Mouse (Mus musculus) mouse embryonic stem cell (cell line): Measurements from ENCODE around the gene Mrgprd.

Source experiments
- in situ Hi-C, 2 experiments: fragments of 300-500 bp; cut with MboI; formaldehyde crosslinking; loops; 1 replicate in 1 of 2; 3 replicates in 1 of 2; pipeline ENCODE4 v1.14.3; 2019 to 2020; ENCODE audit warnings: low sequenced_read_pairs in 2 of 2, low pct_unique_long_range_greater_than_20kb in 1 of 2, mixed read lengths in 1 of 2; ENCODE audit not compliant: unreplicated experiment in 1 of 2

Mrgprd gene

GRCm38 (mm10) chr7:145301008-145301340 lies 13.7 kb upstream of the Mrgprd start:
- in situ Hi-C loops: no loop called here

GRCm38 (mm10) chr7:145301341-145302005 lies 13.2 kb upstream of the Mrgprd start:
- in situ Hi-C loops: no loop called here

GRCm38 (mm10) chr7:145302488-145303285 lies 11.9 kb upstream of the Mrgprd start:
- in situ Hi-C loops: no loop called here

GRCm38 (mm10) chr7:145304153-145304552 lies 10.5 kb upstream of the Mrgprd start:
- in situ Hi-C loops: no loop called here

DNA sequence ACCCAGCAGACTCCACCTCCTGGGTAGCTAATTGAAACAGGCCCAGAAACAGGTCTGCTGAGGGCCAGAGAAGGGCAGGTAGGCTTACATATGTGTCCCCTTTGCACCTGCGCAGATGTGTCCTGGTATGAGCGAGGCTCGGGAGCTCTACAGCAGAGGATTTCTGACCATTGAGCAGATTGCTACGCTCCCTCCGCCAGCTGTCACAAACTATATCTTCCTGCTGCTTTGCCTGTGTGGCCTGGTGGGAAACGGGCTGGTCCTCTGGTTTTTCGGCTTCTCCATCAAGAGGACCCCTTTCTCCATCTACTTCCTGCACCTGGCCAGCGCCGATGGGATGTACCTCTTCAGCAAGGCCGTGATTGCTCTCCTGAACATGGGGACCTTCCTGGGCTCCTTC lies 7.0 kb upstream of the Mrgprd start:
- in situ Hi-C loops: no loop called here

- in situ Hi-C loops: no loop called here
These were observed 6.5 kb upstream of the Mrgprd start for GRCm38 (mm10) chr7:145308061-145308675.

GRCm38 (mm10) chr7:145308866-145309265 lies 5.8 kb upstream of the Mrgprd start:
- in situ Hi-C loops: no loop called here

- in situ Hi-C loops: no loop called here
These were observed 4.8 kb upstream of the Mrgprd start for GRCm38 (mm10) chr7:145309877-145310276.

DNA sequence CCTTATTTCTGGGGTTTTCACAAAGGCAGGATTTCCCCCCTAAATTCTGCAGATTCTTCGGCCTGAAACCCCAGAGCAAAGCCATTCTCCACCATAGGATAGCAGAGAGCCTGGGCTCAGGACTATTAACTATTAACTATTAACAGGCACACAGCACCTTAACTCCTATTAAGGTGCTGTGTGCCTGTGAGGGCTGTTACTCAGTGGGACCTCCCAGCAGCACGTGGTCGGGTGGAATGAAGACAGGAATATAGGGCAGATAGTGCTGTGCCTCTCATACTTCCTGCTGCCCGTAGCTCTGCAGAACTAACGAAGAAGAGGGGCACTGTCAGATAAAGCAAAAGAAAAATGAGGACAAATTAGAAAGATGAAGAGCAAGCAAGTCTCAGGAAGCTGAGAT lies 4.1 kb upstream of the Mrgprd start:
- in situ Hi-C loops: no loop called here

GRCm38 (mm10) chr7:145312137-145312536 lies 2.5 kb upstream of the Mrgprd start:
- in situ Hi-C loops: no loop called here

DNA sequence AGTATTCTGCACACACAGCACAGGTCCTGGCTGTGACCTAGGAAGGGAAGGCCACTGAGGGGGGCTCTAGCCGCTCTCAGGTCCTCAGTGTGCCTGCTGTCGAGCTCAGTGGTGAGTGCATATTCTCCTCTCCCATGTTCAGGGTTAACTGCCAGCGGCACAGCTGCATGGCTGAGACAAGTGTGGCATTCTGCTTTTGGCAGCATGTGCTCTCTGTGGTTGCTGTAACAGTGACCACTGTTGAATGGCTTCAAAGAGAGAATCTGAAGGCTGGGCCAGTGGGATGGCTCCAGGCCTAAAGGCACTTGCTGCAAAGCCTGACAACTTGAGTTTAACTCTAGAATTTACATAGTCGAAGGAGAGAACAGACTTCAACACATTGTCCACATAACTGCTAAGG lies 2.9 kb downstream of the Mrgprd start:
- in situ Hi-C loops: no loop called here

GRCm38 (mm10) chr7:145319481-145319880 lies 4.8 kb downstream of the Mrgprd start:
- in situ Hi-C loops: no loop called here

- in situ Hi-C loops: no loop called here
These were observed 9.0 kb downstream of the Mrgprd start for GRCm38 (mm10) chr7:145323607-145324006.

DNA sequence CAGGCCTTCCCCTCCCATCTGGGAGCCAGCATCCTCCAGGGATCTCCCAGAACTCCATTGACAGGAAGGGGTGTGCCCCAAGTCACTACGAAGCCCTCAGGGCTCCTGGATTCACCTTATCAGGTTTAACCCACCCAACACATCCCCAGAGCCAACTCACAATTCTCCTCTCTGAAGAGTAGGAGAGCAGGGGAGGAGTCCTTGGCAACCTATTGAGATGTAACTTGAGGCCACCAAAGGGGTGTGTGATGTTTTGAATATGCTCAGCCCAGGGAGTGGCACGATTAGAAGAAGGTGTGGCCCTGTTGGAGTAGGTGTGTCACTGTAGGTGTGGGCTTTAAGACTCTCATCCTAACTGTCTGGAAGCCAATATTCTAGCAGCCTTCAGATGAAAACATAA lies 11.1 kb downstream of the Mrgprd start:
- in situ Hi-C loops: no loop called here

DNA sequence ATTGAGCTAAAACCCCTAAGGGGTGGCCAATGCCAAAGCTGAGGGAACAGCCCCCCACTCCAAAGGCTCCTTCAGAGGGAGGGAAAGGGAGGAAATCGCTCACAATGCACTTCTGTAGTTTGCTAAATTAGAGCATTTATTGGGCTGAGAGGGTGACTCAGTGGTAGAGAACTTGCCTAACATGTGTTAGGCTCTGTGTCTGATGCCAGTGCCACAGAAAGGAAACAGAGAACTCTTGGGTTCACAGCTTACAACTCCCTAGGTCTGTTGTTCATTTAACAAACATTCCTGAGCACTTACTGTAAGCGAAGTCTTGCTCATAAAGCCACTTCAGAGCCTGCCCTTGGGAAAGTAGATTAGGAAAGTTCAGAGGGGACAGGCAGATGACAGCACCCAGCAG lies 15.3 kb downstream of the Mrgprd start:
- in situ Hi-C loops: no loop called here

GRCm38 (mm10) chr7:145330641-145331040 lies 16.0 kb downstream of the Mrgprd start:
- in situ Hi-C loops: no loop called here

DNA sequence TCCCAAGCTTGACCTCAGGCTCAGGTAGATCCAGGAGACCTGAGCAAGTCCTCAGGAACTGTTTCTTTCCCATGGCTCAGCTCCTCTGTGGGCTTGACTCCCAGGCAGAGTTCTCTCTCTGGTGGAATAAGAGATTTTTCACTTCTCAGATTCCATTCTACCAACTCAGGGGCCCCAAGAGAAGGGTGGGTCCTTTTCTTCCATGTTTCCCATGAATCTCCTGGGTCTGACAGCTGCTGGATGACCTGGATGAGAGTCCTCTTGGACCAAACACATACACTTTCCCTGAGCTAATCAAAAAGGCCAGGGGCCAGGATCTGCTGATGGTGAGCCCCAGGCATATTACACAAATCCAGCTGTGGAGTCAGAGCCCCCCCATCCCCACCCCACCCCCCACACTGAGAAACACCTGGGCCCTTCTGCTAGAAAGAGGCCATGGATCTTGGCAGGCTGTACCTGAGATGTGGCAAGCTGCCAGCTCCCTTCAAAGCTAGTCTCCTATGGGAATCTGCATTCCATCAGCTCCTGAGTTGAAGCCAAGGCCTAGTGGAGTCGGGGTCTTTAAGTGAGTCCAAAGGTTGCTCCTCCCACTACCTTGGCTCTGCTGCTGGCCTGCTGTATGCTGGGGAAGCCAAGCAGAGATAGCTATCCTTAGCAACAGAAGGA lies 17.9 kb downstream of the Mrgprd start:
- in situ Hi-C loops: no loop called here

DNA sequence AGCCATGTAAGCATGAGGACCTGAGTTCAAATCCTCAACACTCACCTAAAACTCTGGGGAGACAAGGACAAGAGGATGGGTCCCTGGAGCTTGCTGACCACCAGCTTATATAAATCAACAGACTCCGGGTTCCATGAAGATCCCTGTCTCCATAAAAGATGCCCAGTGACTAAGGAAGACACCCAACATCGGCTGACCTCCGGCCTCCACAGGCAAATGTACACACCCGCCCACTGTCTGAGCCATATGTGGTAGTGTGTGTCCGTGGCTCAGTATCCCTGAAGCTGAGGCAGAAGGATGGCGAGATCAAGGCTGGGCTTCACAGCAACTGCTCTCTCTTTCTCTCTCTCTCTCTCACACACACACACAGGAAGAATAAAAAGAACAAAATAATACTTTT lies 19.3 kb downstream of the Mrgprd start:
- in situ Hi-C loops: no loop called here

DNA sequence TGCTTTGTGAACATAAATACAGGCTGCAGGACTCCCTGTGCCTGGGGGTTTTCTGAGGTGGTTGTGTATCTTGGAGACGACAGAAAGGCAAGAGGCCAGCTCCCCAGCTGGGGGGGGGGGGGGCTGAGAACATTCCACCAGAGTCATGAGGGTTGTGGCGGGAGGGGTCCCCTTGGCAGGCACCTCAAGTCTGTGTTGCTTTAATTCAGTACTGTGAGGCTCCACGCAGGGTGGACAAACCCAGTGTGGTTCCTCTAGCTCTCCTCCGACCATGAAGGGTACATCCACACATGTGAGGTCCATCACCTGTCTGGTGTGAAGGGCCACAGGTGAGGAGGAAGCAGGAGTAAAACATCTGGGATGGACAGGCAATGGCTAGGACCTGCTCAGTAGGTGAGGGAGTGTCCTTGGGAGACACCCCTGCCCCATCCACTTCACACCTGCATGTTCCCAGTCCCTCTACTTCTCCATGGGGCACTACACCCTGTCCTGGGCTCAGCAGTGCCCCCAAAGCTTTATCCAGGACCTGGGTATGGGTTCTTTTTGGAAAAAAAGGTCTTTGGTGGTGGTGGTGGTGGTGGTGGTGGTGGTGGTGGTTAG lies 19.9 kb downstream of the Mrgprd start:
- in situ Hi-C loops: no loop called here
